Mouse (Mus musculus): ENCODE measurements around the gene Rbm20. TPM values are rescaled to one million over a fixed set of nuclear protein-coding genes. Genes with fewer than 3 reads are reported as not detected.

The Rbm20 gene
- polyA plus RNA-seq, 1 experiment from 2014 or later: 2.5 TPM

GRCm38 (mm10) chr19:53745354-53745753, 68.2 kb downstream of the Rbm20 start:
- ATAC-seq (replicated peaks; ENCODE audit: low FRiP score, low read depth): no peak
- no peak overlapping the region for H3K4me3 ChIP-seq (replicated peaks; ENCODE audit: low read depth, low read length)
- no peaks in the 10 kb centered on the region for H3K4me1 ChIP-seq (replicated peaks; ENCODE audit: insufficient read depth, low read length)
- TF ChIP-seq CTCF (IDR thresholded peaks at IDR 0.05; ENCODE audit: low read depth): no peak
- no peaks in the 10 kb centered on the region for H3K36me3 ChIP-seq (ENCODE audit: insufficient read depth, low read length)
- H3K9me3 ChIP-seq (replicated peaks; ENCODE audit: low read length): no peaks in the 10 kb centered on the region
- H3K27ac ChIP-seq: no peak overlapping the region
- no peak for DNase-seq (ENCODE audit: low spot score)
- no peak overlapping the region for H3K9ac ChIP-seq (ENCODE audit: low read depth, low read length)
- H3K27me3 ChIP-seq (ENCODE audit: insufficient read depth, low read length): no peaks in the 10 kb centered on the region
- 83% methylated on average over 3 of the region's 3 CpGs for WGBS
- no peak overlapping the region for H3K4me2 ChIP-seq (ENCODE audit: low read length)

- ATAC-seq (replicated peaks; ENCODE audit: low FRiP score, low read depth) (0 out of 2 replicates have a peak, but pooled peaks have one; percentile 27), DNase-seq (ENCODE audit: low spot score) (peak; percentile 39)
- Histone ChIP-seq H3K27ac (no peak overlapping the region), H3K9ac (ENCODE audit: low read depth, low read length) (no peak overlapping the region), H3K4me3 (replicated peaks; ENCODE audit: low read depth, low read length) (no peak overlapping the region), H3K36me3 (ENCODE audit: insufficient read depth, low read length) (no peaks in the 10 kb centered on the region), H3K9me3 (replicated peaks; ENCODE audit: low read length) (no peaks in the 10 kb centered on the region), H3K4me2 (ENCODE audit: low read length) (no peak overlapping the region), H3K4me1 (replicated peaks; ENCODE audit: insufficient read depth, low read length) (no peaks in the 10 kb centered on the region), H3K27me3 (ENCODE audit: insufficient read depth, low read length) (no peaks in the 10 kb centered on the region)
- 49% methylated on average over 9 of the region's 9 CpGs for WGBS
- no peak for TF ChIP-seq CTCF (IDR thresholded peaks at IDR 0.05; ENCODE audit: low read depth)
Measured at GRCm38 (mm10) chr19:53746116-53746515, 69.0 kb downstream of the Rbm20 start.

- 59% methylated on average over 13 of the region's 13 CpGs for WGBS
- no peak overlapping the region for H3K9ac ChIP-seq (ENCODE audit: low read depth, low read length)
- H3K4me1 ChIP-seq (replicated peaks; ENCODE audit: insufficient read depth, low read length): no peaks in the 10 kb centered on the region
- H3K4me2 ChIP-seq (ENCODE audit: low read length): no peak overlapping the region
- no peak for DNase-seq (ENCODE audit: low spot score)
- no peaks in the 10 kb centered on the region for H3K27me3 ChIP-seq (ENCODE audit: insufficient read depth, low read length)
- no peak for ATAC-seq (replicated peaks; ENCODE audit: low FRiP score, low read depth)
- no peak for TF ChIP-seq CTCF (IDR thresholded peaks at IDR 0.05; ENCODE audit: low read depth)
- H3K36me3 ChIP-seq (ENCODE audit: insufficient read depth, low read length): no peaks in the 10 kb centered on the region
- H3K4me3 ChIP-seq (replicated peaks; ENCODE audit: low read depth, low read length): no peak overlapping the region
- H3K27ac ChIP-seq: no peak overlapping the region
- H3K9me3 ChIP-seq (replicated peaks; ENCODE audit: low read length): no peaks in the 10 kb centered on the region
Measured at GRCm38 (mm10) chr19:53748236-53748775, 71.2 kb downstream of the Rbm20 start.

- Histone ChIP-seq H3K4me3 (replicated peaks; ENCODE audit: low read depth, low read length) (no peak overlapping the region), H3K9ac (ENCODE audit: low read depth, low read length) (no peak overlapping the region), H3K27ac (no peak overlapping the region), H3K9me3 (replicated peaks; ENCODE audit: low read length) (no peaks in the 10 kb centered on the region), H3K4me2 (ENCODE audit: low read length) (no peak overlapping the region), H3K27me3 (ENCODE audit: insufficient read depth, low read length) (no peaks in the 10 kb centered on the region), H3K4me1 (replicated peaks; ENCODE audit: insufficient read depth, low read length) (no peaks in the 10 kb centered on the region), H3K36me3 (ENCODE audit: insufficient read depth, low read length) (no peaks in the 10 kb centered on the region)
- WGBS: 95% methylated on average over 8 of the region's 8 CpGs
- ATAC-seq (replicated peaks; ENCODE audit: low FRiP score, low read depth): no peak
- DNase-seq (ENCODE audit: low spot score): no peak
- no peak for TF ChIP-seq CTCF (IDR thresholded peaks at IDR 0.05; ENCODE audit: low read depth)
Measured at GRCm38 (mm10) chr19:53749326-53749725, 72.2 kb downstream of the Rbm20 start.

- ATAC-seq (replicated peaks; ENCODE audit: low FRiP score, low read depth) (no peak), DNase-seq (ENCODE audit: low spot score) (no peak)
- Histone ChIP-seq H3K27me3 (ENCODE audit: insufficient read depth, low read length) (no peaks in the 10 kb centered on the region), H3K9ac (ENCODE audit: low read depth, low read length) (no peak overlapping the region), H3K4me3 (replicated peaks; ENCODE audit: low read depth, low read length) (no peak overlapping the region), H3K9me3 (replicated peaks; ENCODE audit: low read length) (no peaks in the 10 kb centered on the region), H3K27ac (no peak overlapping the region), H3K36me3 (ENCODE audit: insufficient read depth, low read length) (no peaks in the 10 kb centered on the region), H3K4me2 (ENCODE audit: low read length) (no peak overlapping the region), H3K4me1 (replicated peaks; ENCODE audit: insufficient read depth, low read length) (no peaks in the 10 kb centered on the region)
- 47% methylated on average over 22 of the region's 22 CpGs for WGBS
- no peak for TF ChIP-seq CTCF (IDR thresholded peaks at IDR 0.05; ENCODE audit: low read depth)
Measured at GRCm38 (mm10) chr19:53751420-53752185, 74.5 kb downstream of the Rbm20 start.

- Histone ChIP-seq H3K9ac (ENCODE audit: low read depth, low read length) (no peak overlapping the region), H3K36me3 (ENCODE audit: insufficient read depth, low read length) (no peaks in the 10 kb centered on the region), H3K4me3 (replicated peaks; ENCODE audit: low read depth, low read length) (no peak overlapping the region), H3K4me1 (replicated peaks; ENCODE audit: insufficient read depth, low read length) (no peaks in the 10 kb centered on the region), H3K9me3 (replicated peaks; ENCODE audit: low read length) (no peaks in the 10 kb centered on the region), H3K27ac (no peak overlapping the region), H3K4me2 (ENCODE audit: low read length) (no peak overlapping the region), H3K27me3 (ENCODE audit: insufficient read depth, low read length) (no peaks in the 10 kb centered on the region)
- ATAC-seq (replicated peaks; ENCODE audit: low FRiP score, low read depth): no peak
- peak; percentile 54 for TF ChIP-seq CTCF (IDR thresholded peaks at IDR 0.05; ENCODE audit: low read depth)
- 73% methylated on average over 7 of the region's 7 CpGs for WGBS
- no peak for DNase-seq (ENCODE audit: low spot score)
Measured at GRCm38 (mm10) chr19:53752993-53753392, 75.9 kb downstream of the Rbm20 start.

Measured in kidney, postnatal 0 days (tissue).